Mouse (Mus musculus): ENCODE data around the gene Gabarap. TPM values are rescaled to one million over a fixed set of nuclear protein-coding genes. Genes with fewer than 3 reads are reported as not detected.

Gene Gabarap
- polyA plus RNA-seq, 1 experiment from 2014 or later, result 331 TPM

- H3K4me1 ChIP-seq, result peaks cover 40% of the 10 kb centered on the region
- peak within 1 kb of the TSS; percentile 99 for H3K4me3 ChIP-seq
- WGBS, result under 1% methylated on average over 36 of the region's 36 CpGs
- H3K27ac ChIP-seq (replicated peaks), result peak within 1 kb of the TSS; percentile 97
- H3K27me3 ChIP-seq (replicated peaks; ENCODE audit: low read depth, poor library complexity, severe bottlenecking), result no peaks in the 10 kb centered on the region
- no peaks in the 10 kb centered on the region for H3K9me3 ChIP-seq
- H3K36me3 ChIP-seq (replicated peaks), result peaks cover 47% of the 10 kb centered on the region
- peak; percentile 99 for DNase-seq (ENCODE audit: low spot score)
These were observed 4.5 kb downstream of the Gabarap start, which contains the start of gene Phf23 for GRCm38 (mm10) chr11:69995391-69995960. Phf23 (plus strand) TSS chr11:69995777.

- H3K27me3 ChIP-seq (replicated peaks; ENCODE audit: low read depth, poor library complexity, severe bottlenecking), result no peaks in the 10 kb centered on the region
- 1% methylated on average over 66 of the region's 66 CpGs for WGBS
- H3K4me3 ChIP-seq, result peak overlapping the region; percentile 99
- H3K4me1 ChIP-seq, result peaks cover 40% of the 10 kb centered on the region
- H3K9me3 ChIP-seq, result no peaks in the 10 kb centered on the region
- peak overlapping the region; percentile 97 for H3K27ac ChIP-seq (replicated peaks)
- peaks cover 47% of the 10 kb centered on the region for H3K36me3 ChIP-seq (replicated peaks)
- no peak for DNase-seq (ENCODE audit: low spot score)
These were observed 5.5 kb downstream of the Gabarap start for GRCm38 (mm10) chr11:69996161-69997061.

- H3K36me3 ChIP-seq (replicated peaks), result peaks cover 50% of the 10 kb centered on the region
- H3K27ac ChIP-seq (replicated peaks), result peak overlapping the region; percentile 97
- H3K27me3 ChIP-seq (replicated peaks; ENCODE audit: low read depth, poor library complexity, severe bottlenecking), result no peaks in the 10 kb centered on the region
- 2% methylated on average over 44 of the region's 44 CpGs for WGBS
- peaks cover 47% of the 10 kb centered on the region for H3K4me1 ChIP-seq
- H3K4me3 ChIP-seq, result peak overlapping the region; percentile 99
- H3K9me3 ChIP-seq, result no peaks in the 10 kb centered on the region
- peak; percentile 96 for DNase-seq (ENCODE audit: low spot score)
These were observed 6.1 kb downstream of the Gabarap start for GRCm38 (mm10) chr11:69997070-69997509.

- peaks cover 43% of the 10 kb centered on the region for H3K36me3 ChIP-seq (replicated peaks)
- H3K27ac ChIP-seq (replicated peaks), result no peak overlapping the region; the same call in 1 of the 2 replicates
- H3K27me3 ChIP-seq (replicated peaks; ENCODE audit: low read depth, poor library complexity, severe bottlenecking), result no peaks in the 10 kb centered on the region
- 94% methylated on average over 27 of the region's 27 CpGs for WGBS
- H3K4me1 ChIP-seq, result peaks cover 55% of the 10 kb centered on the region
- H3K9me3 ChIP-seq, result no peaks in the 10 kb centered on the region
- DNase-seq (ENCODE audit: low spot score), result no peak
- H3K4me3 ChIP-seq, result peak overlapping the region; percentile 99; the same call in 1 of the 2 replicates
These were observed 7.9 kb downstream of the Gabarap start for GRCm38 (mm10) chr11:69998567-69999491.

GRCm38 (mm10) chr11:69999666-70000065 lies 8.7 kb downstream of the Gabarap start:
- no peaks in the 10 kb centered on the region for H3K27me3 ChIP-seq (replicated peaks; ENCODE audit: low read depth, poor library complexity, severe bottlenecking)
- H3K27ac ChIP-seq (replicated peaks), result no peak overlapping the region
- H3K4me3 ChIP-seq, result peak overlapping the region; percentile 99
- peaks cover 50% of the 10 kb centered on the region for H3K4me1 ChIP-seq
- peaks cover 41% of the 10 kb centered on the region for H3K36me3 ChIP-seq (replicated peaks)
- 83% methylated on average over 8 of the region's 8 CpGs for WGBS
- DNase-seq (ENCODE audit: low spot score), result no peak
- no peaks in the 10 kb centered on the region for H3K9me3 ChIP-seq

GRCm38 (mm10) chr11:70000396-70000898 lies 9.5 kb downstream of the Gabarap start, which contains the start of gene Dvl2:
Dvl2 (plus strand) TSS chr11:70000595.
- peaks cover 46% of the 10 kb centered on the region for H3K4me1 ChIP-seq
- H3K36me3 ChIP-seq (replicated peaks), result peaks cover 47% of the 10 kb centered on the region
- DNase-seq (ENCODE audit: low spot score), result peak; percentile 96
- H3K27ac ChIP-seq (replicated peaks), result peak within 1 kb of the TSS; percentile 94
- peak within 1 kb of the TSS; percentile 99 for H3K4me3 ChIP-seq
- H3K9me3 ChIP-seq, result no peaks in the 10 kb centered on the region
- no peaks in the 10 kb centered on the region for H3K27me3 ChIP-seq (replicated peaks; ENCODE audit: low read depth, poor library complexity, severe bottlenecking)
- under 1% methylated on average over 48 of the region's 48 CpGs for WGBS

- Histone ChIP-seq H3K4me3 (peak overlapping the region; percentile 99), H3K27me3 (replicated peaks; ENCODE audit: low read depth, poor library complexity, severe bottlenecking) (no peaks in the 10 kb centered on the region), H3K4me1 (peaks cover 46% of the 10 kb centered on the region), H3K9me3 (no peaks in the 10 kb centered on the region), H3K36me3 (replicated peaks) (peaks cover 54% of the 10 kb centered on the region), H3K27ac (replicated peaks) (peak overlapping the region; percentile 94)
- DNase-seq (ENCODE audit: low spot score), result no peak
- 15% methylated on average over 8 of the region's 8 CpGs for WGBS
These were observed 10.2 kb downstream of the Gabarap start for GRCm38 (mm10) chr11:70001159-70001558.

GRCm38 (mm10) chr11:70001865-70002264 lies 10.9 kb downstream of the Gabarap start:
- Histone ChIP-seq H3K27me3 (replicated peaks; ENCODE audit: low read depth, poor library complexity, severe bottlenecking) (no peaks in the 10 kb centered on the region), H3K4me3 (peak overlapping the region; percentile 99), H3K36me3 (replicated peaks) (peaks cover 61% of the 10 kb centered on the region), H3K4me1 (peaks cover 46% of the 10 kb centered on the region), H3K9me3 (no peaks in the 10 kb centered on the region), H3K27ac (replicated peaks) (no peak overlapping the region)
- peak; percentile 50 for DNase-seq (ENCODE audit: low spot score)

- peak overlapping the region; percentile 99 for H3K4me3 ChIP-seq
- no peaks in the 10 kb centered on the region for H3K27me3 ChIP-seq (replicated peaks; ENCODE audit: low read depth, poor library complexity, severe bottlenecking)
- peaks cover 42% of the 10 kb centered on the region for H3K4me1 ChIP-seq
- H3K9me3 ChIP-seq, result no peaks in the 10 kb centered on the region
- peaks cover 67% of the 10 kb centered on the region for H3K36me3 ChIP-seq (replicated peaks)
- H3K27ac ChIP-seq (replicated peaks), result no peak overlapping the region
- no peak for DNase-seq (ENCODE audit: low spot score)
- WGBS, result 96% methylated on average over 2 of the region's 2 CpGs
These were observed 11.5 kb downstream of the Gabarap start for GRCm38 (mm10) chr11:70002471-70002870.

- H3K4me1 ChIP-seq, result peaks cover 26% of the 10 kb centered on the region
- no peaks in the 10 kb centered on the region for H3K9me3 ChIP-seq
- peaks cover 70% of the 10 kb centered on the region for H3K36me3 ChIP-seq (replicated peaks)
- H3K27ac ChIP-seq (replicated peaks), result no peak overlapping the region
- H3K4me3 ChIP-seq, result no peak overlapping the region
- whole genome bisulfite sequencing, result 56% methylated on average over 5 of the region's 5 CpGs
- no peaks in the 10 kb centered on the region for H3K27me3 ChIP-seq (replicated peaks; ENCODE audit: low read depth, poor library complexity, severe bottlenecking)
- no peak for DNase-seq (ENCODE audit: low spot score)
These were observed 14.6 kb downstream of the Gabarap start for GRCm38 (mm10) chr11:70005521-70005920.

GRCm38 (mm10) chr11:70010033-70010432 lies 19.1 kb downstream of the Gabarap start:
- H3K27ac ChIP-seq (replicated peaks), result no peak overlapping the region
- H3K27me3 ChIP-seq (replicated peaks; ENCODE audit: low read depth, poor library complexity, severe bottlenecking), result no peaks in the 10 kb centered on the region
- H3K4me1 ChIP-seq, result peaks cover 19% of the 10 kb centered on the region
- 91% methylated on average over 6 of the region's 6 CpGs for WGBS
- peak overlapping the region; percentile 12; the same call in 1 of the 2 replicates for H3K4me3 ChIP-seq
- no peak for DNase-seq (ENCODE audit: low spot score)
- no peaks in the 10 kb centered on the region for H3K9me3 ChIP-seq
- H3K36me3 ChIP-seq (replicated peaks), result peaks cover 95% of the 10 kb centered on the region

GRCm38 (mm10) chr11:70010548-70010947 lies 19.6 kb downstream of the Gabarap start:
- Histone ChIP-seq H3K4me1 (peaks cover 24% of the 10 kb centered on the region), H3K9me3 (no peaks in the 10 kb centered on the region), H3K27ac (replicated peaks) (no peak overlapping the region), H3K36me3 (replicated peaks) (peaks cover 90% of the 10 kb centered on the region), H3K4me3 (peak overlapping the region; percentile 12; the same call in 1 of the 2 replicates), H3K27me3 (replicated peaks; ENCODE audit: low read depth, poor library complexity, severe bottlenecking) (no peaks in the 10 kb centered on the region)
- WGBS, result 86% methylated on average over 12 of the region's 12 CpGs
- no peak for DNase-seq (ENCODE audit: low spot score)
